Mouse (Mus musculus): Measurements from ENCODE around the gene Olfr1458.

Gene Olfr1458

DNA sequence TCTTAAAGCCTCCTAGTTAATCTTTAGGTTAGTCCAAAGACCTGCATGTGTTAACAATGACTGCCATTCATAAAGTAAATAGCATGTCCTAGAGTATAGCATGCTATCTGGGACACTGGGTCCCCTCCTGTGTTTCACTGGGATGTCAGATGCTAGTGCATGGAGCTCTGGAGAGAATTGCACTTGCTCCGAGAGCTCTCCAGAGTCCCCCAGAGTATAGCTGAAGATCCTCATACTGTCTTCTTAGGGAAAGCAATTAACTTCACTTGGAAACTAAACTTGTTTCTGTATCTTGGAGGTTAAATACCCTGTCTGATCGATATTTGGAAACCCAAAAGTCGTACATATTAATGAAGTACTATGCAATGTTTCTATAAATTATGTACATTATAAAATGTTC lies at the start of gene Olfr1458:
TSS of gene Olfr1458 (minus strand) at position 101 of the 400 bp plus-strand sequence.
- DNase-seq (ENCODE audit: low read depth, low spot score): no peak

DNA sequence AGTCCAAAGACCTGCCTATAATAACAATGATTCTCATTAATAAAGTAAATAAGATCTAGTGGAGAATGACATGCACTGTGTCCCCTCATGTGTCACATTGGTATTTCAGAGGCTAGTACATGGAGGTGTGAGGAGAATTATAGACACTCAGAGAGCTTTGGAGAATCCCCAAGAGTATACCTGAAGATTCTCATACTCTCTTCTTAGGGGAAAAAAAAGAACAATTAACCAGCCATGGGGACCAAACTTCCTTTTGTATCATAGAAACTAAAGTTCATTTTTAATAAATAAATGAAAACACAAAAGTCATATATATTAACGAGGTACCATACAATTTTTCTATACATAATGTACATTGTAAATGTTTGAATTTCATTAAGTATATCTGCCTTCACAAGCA lies 42.9 kb upstream of the Olfr1458 start, which contains the start of gene Olfr1459:
TSS of gene Olfr1459 (minus strand) at position 101 of the 400 bp plus-strand sequence.
- DNase-seq (ENCODE audit: low read depth, low spot score): no peak

- DNase-seq (ENCODE audit: low read depth, low spot score): no peak
Measured at GRCm38 (mm10) chr19:13097791-13098190, 8.8 kb downstream of the Olfr1458 start, which contains the start of gene Olfr1457. TSS of gene Olfr1457 (minus strand) at chr19:13097891.

- no peak for DNase-seq (ENCODE audit: low read depth, low spot score)
Measured at GRCm38 (mm10) chr19:13093908-13094307, 12.7 kb downstream of the Olfr1458 start.

DNA sequence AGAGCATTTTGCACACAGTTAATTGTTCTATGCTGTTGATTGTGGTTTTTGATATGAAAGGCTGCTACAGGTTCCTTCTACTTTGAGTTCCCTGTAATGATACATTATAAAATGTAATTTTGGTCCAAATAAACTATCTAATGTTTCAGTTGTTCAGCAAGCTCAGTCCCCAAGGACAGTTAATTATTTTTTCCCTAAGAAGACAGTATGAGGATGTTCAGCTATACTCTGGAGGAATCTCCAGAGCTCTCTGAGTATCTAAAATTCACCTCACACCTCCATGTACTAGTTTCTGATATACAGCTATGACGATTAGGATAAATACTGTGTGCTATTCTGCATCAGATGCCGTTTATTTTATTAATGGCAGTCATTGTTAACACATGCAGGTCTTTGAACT lies 46.3 kb downstream of the Olfr1458 start, which contains the start of gene Olfr1454:
TSS of gene Olfr1454 (plus strand) at position 301 of the 400 bp plus-strand sequence.
- DNase-seq (ENCODE audit: low read depth, low spot score): no peak
